Mouse (Mus musculus): ENCODE measurements around the gene Tnfrsf9. TPM values are rescaled to one million over a fixed set of nuclear protein-coding genes. Genes with fewer than 3 reads are reported as not detected.
"Not testable (repeated sequence)": the region's sequence is repeated elsewhere in the genome, so short reads cannot be mapped to it uniquely, and the experiment has no call there.

Gene Tnfrsf9
- total RNA-seq, 2 experiments from 2014 or later, result 0.33 TPM; not detected in 1

DNA sequence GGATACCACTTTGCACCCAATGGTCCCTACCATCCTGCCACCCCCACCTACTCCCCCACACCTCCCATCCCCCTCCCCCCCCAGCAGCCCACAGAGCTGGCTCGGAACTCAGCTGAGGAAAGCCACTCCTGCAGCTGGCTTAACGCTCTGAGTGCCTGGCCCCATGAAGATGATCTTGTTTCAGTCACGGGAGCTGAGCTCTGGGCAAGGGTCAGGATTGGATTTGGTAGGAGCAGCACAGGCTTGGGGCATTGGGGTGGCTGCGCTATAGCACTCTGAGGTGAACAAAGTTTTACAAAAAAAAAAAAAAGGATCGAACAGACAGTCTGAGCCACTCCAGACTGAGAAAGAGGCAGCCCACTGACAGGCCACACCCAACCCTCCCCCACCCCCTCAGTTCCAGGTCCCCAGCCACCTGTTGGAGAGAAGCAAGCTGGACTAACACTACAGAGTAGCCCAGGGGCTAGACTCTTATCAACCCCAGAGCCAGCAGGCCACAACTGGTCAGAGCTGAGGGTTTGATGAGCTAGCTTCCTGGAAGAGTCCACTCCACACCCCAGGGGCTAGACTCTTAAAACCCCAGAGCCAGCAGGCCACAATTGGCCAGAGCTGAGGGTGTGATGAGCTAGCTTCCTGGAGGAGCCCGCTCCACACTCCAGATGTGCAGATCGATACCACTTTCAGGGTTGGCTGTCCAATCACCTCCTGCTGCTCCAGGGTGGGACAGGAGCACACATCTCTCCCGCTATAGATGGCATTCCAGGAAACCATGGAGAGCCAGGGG lies 19.5 kb upstream of the Tnfrsf9 start:
- no peak for DNase-seq (ENCODE audit: low spot score in 2 of 2)

DNA sequence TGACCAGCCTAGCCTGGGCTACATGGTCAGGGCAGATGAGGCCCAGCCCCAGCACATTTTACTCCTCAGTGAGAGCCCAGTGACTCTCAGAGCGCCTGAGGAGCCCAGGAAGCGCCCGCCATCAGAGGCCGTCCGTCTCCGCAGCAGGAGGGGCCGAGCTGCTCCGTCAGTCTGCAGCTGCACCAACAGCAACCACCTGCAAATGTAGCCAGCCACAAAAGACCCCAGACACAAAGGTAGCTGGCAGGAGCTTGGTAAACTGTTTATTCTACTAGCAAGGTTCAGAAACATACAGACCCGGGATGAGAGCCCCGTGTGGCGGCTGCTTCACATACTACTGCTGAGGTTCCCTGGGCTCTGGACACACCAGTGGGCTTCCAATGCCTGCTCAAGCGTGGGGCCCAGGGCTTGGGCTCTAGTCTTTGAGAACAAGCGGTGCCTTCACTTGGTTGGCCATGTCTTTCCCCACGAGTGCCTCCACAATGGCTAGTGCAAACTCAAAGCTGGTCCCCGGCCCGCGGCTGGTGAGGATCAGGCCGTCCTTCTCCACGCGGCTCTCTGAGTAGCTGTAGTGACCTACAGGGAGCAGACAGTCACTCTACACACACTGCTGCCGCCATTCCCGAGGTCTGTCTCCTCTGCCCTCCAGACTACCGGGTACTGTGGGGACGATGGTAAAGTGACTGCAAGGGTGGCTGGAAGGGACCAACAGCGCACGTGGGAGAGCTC lies 17.3 kb upstream of the Tnfrsf9 start:
- DNase-seq (ENCODE audit: low spot score in 2 of 2), result no peak

DNA sequence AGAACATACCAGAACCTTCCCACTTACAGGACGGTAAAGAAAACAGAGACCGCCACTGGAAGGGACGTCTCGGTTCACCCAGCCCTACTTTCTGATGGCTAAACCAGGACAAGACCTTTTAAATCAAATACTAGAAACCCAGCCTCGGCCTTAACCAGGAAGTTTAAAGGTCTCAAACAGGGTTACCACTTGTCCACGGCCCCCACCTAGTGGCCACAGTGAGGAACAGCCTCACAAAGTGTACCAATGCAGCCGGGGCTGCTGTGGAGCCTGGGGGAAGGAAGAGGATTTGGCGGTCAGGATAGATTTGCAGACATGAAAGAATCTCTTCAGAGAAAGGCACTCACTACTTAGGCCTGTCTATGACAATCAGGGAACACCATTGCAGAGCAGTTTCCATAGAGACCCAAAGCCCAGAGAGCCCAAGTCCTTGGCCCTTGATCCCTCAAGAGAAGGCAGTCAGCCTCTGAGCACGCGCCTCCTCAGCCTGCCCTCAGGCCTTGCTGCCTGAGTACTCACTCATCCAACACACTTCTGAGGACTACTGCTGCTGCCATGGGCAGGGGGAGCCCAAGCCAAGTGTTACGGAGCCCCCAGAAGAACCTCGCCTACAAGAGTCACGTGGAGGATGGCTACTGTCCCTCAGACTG lies 15.5 kb upstream of the Tnfrsf9 start:
- peak; percentile 80 to 84 for DNase-seq (ENCODE audit: low spot score in 2 of 2)

DNA sequence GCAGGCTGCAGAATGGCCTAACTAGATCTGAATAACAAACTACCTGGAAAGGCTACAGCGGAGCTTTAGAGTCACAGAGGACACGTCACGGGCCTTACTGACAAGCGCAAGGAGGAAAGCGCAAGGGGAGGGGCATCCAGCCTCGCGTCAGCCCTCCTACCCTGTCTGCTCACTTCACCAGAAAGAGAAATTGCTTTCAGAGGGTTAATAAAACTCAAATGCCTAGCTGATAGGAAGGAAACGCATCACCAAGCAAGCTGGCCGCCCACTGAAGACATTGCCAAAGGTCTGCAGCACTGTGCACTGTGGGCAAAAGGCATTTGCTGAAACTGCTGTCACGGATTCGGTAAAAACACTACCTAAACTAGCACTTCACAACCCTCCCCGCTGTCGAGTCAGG lies 13.9 kb upstream of the Tnfrsf9 start:
- DNase-seq (ENCODE audit: low spot score in 2 of 2), result no peak

DNA sequence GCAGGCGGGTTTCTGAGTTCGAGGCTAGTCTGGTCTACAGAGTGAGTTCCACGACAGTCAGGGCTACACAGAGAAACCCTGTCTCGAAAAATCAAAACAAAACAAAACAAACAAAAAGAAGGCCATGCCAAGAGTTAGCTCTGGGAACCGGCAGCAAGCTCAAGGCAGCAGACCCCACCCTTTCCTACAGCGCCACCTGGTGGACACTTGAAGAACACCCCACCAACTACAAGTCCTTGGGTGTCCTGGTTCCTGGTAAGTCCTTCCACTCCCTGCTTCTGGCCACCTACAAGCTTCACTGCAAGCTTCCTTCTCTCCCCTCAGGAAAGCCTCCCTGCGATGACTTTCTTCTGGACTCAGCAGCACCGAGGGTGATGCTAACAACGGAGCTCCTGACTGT lies 12.7 kb upstream of the Tnfrsf9 start:
- peak; percentile 84 to 85 for DNase-seq (ENCODE audit: low spot score in 2 of 2)

DNA sequence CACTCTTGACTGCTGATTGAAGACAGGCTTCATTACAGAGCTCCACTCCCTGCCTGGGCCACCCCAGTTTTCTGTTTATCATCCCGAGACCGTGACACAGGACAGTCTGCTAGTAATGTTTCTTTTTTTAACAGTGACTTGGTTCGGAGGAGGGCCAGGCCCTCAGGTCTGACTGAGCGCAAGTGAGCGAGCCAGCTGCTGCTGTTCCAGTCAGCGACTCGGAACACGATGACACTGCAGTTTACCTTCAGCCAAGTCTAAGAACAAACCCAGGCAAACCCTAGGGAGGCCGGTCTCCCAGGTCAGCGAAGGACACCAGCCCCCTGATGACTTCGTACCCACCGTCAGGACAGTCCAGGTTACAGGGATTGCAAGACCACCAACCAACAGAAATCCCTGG lies 12.3 kb upstream of the Tnfrsf9 start:
- DNase-seq (ENCODE audit: low spot score in 2 of 2), result no peak

DNA sequence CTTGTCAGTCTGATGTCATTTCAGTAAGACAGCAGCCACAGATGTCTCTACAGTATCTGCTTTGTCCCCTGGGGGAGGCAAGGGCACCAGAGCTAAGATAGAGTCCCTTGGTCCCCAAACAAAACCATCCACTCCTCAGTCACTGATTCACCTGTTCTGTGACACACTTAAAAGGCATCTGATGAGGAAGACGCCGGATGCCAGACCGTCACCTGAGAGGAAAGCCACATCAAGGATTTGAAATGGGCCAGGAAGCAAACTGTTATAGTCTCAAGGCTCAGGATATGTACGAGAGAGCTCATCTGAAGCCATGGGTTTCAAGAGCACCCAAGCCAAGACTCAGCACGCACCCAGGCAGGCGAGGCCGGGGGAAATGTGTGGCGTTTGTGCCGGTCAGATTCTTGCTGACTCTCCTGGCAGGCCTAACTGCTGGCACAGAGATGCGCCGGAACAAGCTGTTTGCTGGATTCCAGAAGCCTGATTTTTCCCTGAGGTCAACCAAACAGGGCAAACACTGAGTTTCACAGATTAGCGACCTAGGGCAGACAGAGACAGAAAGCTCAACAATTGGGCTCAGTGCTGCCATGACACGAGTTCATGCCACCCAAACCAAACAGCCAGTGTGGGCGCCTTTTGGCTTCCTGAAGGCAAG lies 11.1 kb upstream of the Tnfrsf9 start:
- no peak for DNase-seq (ENCODE audit: low spot score in 2 of 2)

DNA sequence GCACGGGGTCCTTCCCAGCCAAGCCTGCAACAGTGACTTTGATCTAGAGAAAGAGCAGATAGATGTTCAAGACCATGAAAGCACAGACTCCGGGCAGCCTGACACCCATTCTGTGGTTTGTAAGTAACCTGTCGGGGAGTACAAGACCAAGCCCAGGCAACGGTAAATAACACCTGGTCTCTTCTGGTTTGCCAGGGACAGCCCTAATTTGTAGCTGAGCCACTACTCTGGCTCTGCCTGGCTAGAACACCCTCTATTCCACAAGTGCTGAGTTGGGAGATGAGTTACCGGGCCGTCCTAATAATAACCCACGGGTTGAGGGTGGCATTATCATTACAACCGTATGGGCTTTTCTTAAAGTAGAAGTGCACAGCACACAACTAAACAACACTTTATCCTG lies 7.3 kb upstream of the Tnfrsf9 start:
- no peak for DNase-seq (ENCODE audit: low spot score in 2 of 2)

DNA sequence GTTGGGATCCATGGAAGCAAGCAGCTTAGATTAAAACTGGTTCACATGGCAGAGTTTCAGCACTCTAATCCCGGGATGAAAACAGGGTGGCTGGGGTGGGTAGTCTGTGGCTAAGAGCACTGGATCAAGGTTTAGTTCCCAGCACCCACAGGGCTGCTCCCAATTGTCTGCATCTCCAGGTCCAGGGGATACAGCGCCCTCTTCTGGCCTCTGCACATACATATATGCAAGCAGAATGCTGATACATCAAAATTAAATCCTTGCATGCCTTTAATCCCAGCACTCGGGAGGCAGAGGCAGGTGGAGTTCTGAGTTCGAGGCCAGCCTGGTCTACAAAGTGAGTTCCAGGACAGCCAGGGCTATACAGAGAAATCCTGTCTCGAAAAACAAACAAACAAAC lies 5.8 kb upstream of the Tnfrsf9 start:
- DNase-seq (ENCODE audit: low spot score in 2 of 2), result not testable (repeated sequence)

DNA sequence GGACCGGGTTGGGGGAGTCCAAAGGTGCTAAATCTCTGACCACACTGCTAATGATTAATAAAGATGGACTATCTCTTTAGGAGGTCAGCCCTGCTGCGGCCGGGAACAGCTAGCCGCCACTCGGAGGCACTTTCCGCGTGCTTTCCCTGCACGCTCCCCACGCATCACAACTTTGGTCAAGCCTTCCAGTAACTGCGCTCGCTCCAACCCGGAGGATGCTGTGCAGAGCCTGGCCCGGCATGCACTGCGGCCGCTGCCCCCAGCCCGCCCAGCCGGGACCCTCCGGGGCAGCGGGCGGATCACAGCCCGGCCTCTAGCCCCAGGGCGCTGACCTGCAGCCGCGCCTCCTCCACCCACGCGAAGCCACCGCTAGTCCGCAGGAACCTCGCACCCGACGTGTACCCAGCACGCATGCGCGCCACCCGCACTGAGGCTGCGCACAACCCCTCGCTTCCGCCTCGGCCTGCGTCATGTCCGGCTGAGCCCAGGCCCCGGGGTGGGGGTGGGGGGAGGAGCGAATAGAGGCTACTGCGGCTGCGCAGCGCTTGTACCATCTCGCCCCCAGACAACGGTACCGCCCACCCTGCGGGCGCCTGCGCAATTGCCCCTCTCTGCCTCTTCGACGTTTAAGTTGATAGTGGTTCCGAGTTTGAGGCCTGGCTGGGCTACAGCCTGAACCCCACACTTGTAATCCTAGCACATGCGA lies 4.8 kb upstream of the Tnfrsf9 start:
- DNase-seq (ENCODE audit: low spot score in 2 of 2), result peak; percentile 99 to 100

DNA sequence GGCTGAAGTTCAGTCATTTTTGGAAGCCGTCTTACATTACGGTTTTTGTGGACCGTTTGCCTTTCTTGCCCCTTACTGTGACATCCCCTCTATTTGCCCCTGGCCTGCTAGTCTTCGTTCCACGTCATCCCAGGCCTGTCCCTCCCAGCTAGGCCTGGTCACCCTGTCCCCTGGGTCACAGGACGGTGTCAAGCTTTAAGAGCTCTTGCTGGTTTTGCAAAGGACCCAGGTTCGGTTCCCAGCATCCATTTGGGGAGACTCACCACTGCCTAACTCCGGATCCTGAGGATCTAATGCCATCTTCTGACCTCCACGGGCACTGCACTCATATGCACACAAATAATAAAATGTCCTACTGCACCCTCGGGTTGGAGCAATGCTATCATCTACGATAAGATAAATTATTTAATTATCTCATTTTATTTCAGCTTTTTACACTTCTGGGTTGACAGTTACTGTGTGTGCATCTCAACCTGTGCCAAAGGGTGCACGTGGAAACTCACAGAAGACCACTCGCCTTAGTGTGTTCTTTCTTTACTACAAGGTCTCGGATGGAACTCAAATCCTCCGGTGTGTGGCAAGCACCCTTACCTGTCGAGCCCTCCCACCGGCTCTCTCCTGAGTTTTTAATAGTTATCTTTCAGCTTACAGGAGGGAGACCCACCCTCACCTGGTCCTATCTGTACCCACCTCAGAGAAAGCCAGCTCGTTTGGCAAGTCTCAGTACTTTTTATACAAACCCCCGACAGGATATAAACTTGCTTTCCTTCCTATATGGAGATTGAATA lies 4.0 kb upstream of the Tnfrsf9 start:
- DNase-seq (ENCODE audit: low spot score in 2 of 2), result no peak

DNA sequence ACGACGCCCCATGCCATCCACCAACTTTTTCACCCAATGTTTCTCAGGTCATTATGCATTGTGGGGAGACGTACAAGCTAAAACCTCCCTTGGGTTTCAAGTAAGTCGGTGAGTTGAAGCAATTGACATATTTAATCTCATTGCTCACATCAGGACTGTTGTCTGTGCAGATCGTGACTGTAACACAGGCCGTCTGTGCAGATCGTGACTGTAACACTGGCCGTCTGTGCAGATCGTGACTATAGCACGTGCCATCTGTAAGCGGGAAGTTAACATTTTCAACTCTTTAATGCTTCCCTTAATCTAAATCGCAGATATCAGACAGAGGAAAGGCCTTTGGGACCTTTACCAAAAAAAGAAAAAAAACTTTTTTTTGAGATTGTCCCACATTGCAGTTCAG lies 619 bp upstream of the Tnfrsf9 start:
- no peak for DNase-seq (ENCODE audit: low spot score in 2 of 2)

DNA sequence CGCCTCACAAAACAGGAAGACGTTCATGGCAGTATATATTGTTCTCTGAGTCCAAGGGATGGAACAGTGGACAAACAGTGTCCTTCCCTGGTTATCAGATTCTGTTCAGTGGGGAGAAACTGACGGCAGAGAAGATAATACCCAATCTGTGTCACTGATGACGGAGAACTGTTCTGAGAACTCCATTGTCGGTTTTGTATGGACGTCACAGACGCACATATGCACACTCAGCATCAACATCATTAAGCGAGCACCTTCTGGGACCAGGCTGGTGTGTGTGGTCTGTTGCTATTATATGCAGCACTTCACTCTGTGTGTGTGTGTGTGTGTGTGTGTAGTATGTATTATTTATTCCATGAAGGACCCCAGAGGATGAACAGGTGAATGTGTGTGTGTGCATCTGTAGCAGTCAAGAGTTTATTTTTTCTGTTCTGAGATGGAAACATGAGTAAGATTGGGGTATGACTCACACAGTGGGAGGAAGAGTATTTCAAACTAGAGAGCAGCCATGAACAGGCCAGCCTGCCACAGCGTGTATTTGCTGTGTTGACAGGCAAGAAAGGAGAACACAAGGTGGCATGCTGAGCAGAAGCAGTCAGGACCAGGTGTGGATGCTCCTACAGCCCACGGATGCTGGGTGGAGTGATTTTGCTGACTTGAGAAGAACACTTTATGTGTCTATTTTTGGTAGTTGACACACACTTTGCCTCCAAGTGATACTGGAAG lies 982 bp downstream of the Tnfrsf9 start:
- DNase-seq (ENCODE audit: low spot score in 2 of 2), result no peak

DNA sequence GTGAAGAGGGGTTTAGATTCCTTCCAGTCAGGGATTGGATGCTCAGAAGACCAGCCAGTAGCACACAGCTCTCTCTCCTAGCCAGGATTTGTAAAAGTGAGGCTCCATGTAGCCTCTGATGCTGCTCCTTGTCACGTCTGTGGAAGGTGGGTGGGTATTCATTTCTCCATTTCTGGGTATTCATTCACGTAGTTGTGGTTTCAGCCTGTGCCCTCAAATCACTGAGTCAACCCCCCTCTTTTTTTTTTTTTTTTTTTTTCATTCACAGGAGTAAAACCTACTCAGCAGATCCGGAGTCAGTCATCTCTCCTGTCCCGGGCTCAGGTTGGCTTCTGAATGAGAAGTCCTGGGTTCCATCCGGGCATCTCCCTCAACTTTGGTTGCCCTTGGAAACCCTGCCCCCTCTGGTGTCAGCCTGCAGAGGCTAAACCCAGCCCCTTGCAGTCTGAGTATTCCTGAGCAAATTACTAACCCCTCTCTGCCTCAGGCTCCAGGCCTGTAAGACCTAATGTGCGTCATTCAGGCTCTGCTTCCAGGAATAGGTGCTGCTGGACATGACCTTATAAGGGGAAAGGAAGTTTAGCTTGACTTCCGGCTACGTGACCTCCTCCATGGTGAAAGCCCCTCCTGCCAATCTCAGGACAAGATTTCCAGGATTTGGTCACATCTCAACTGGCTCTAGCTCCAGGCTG lies 3.1 kb downstream of the Tnfrsf9 start:
- DNase-seq (ENCODE audit: low spot score in 2 of 2), result no peak

DNA sequence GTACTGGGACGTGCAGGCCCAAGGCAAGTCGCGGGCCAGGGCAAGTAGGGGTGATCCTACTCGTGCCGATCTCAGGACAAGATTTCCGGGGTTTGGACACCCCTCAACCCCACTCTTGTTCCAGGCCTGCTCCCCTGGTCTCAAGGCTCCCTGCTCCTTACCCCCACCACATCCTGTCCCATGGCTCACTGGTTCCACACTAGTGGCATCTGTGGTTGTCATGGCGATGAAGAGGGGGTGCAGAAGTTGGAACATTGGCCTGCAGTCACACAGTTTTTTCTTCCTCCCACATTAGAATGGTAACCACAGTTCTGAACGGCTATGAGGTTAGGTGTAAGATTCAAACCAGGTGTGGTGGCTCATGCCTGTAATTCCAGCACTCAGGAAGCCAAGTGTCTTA lies 6.8 kb downstream of the Tnfrsf9 start:
- DNase-seq (ENCODE audit: low spot score in 2 of 2), result no peak

DNA sequence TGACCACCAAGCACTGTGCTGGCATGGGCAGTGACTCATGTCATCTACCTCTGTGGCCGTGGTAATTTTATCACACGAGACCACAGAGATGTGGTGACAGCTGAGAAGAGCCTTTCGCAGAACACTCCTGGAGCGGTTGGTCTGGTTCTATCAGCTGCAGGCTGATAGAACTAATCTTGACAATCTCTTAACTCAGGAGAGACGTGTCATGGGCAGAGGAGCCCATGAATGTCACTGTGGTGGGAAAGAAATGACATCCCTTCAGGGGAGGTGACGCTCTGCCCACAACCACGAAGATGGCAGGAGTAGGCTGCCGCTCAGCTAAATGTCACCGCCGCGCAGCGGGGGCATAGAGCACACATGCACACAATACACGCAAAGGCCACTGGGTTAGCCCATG lies 9.9 kb downstream of the Tnfrsf9 start:
- no peak for DNase-seq (ENCODE audit: low spot score in 2 of 2)

DNA sequence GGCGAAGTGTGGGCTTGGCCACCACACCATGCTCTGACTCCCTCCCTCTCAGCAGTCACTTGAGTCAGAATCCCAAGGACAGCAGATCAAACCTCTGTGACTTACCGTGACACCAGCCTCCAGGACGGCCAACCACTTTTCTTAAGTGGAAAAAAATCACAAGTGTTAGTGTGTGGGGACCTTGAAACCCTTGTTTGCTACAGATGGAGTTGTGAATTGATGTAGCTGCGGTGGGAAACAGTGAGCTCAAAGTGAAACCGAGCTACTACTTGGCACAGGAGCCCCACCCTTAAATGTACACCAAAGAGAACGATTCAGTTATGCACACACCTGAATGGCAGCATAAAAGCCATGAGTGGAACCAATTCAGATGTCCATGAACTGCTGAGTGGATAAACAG lies 10.6 kb downstream of the Tnfrsf9 start:
- DNase-seq (ENCODE audit: low spot score in 2 of 2), result no peak

DNA sequence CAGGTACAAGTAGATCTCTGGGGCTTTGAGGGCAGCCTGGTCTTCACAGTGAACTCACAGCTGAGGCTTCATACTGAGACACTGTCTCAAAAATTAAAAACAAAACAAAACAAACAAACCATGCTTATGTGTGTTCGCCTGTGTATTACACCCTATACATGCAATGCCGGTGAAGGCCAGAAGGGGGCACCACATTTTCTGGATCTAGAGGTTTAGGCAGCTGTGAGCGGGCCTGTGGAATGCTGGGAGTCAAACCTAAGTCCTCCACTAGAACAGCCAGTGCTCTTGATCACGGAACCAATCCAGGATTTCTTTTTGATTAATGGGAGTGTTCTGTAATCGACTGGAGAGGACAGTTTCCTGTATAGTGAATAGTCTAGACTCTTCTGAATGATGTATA lies 11.6 kb downstream of the Tnfrsf9 start:
- no peak for DNase-seq (ENCODE audit: low spot score in 2 of 2)

Measured in adrenal gland, adult 18-20 months (tissue).